Mouse (Mus musculus): Measurements from ENCODE around the gene Efs.
"Not testable (repeated sequence)": the region's sequence is repeated elsewhere in the genome, so short reads cannot be mapped to it uniquely, and the experiment has no call there.

Efs gene

DNA sequence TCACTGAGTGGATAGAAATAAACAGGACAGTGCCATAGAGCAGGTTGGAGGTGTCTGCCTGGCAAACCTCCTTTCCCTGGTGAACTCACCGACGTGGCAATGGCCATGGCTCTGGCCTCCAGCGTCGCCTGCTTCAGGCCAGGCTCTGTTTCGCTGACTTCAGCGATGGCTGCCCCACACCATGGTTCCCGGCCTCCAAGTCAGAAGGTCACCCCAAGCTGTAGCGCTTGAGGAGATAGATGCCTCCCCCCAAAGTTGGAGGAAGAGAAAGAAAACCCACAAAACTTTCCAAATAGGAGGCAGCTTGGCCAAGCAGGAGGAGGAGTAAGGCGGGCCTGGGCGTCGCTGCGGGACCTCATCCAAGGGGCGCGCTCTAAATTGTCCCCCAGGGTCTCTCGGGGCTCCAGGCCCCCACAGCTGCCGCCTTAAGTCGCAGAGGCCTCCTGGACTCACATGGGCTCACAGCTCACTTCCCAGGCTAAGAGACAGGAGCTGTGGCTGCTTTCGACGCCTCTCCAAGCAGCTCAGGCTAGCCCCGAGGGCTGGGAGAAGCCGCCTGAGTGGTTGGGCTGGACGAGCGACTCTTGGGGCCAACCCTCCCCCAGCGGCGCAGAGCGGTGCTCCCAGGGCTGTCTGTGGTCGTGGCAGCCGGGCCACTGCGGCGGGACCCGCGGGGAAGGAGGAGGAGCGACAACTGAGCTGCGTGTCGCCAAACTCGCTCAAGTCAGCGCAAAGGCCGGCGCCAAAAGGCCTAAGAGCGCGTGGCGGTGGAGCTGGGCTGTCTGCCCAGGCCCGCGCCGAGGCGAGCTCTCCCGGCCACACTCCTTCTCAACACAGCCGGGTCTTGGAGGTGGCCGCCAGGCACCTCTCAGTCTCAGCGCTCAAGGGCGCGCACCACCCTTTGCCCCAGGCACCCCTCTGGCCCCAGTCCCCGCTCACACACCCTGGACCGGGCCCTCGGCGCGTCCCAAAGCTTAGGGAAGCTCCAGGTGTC, at the start of gene Efs:
Efs (minus strand) TSS at position 778 of the 994 bp plus-strand sequence.
- DNase-seq (ENCODE audit: low spot score in 2 of 2): peak; percentile 41 to 45

DNA sequence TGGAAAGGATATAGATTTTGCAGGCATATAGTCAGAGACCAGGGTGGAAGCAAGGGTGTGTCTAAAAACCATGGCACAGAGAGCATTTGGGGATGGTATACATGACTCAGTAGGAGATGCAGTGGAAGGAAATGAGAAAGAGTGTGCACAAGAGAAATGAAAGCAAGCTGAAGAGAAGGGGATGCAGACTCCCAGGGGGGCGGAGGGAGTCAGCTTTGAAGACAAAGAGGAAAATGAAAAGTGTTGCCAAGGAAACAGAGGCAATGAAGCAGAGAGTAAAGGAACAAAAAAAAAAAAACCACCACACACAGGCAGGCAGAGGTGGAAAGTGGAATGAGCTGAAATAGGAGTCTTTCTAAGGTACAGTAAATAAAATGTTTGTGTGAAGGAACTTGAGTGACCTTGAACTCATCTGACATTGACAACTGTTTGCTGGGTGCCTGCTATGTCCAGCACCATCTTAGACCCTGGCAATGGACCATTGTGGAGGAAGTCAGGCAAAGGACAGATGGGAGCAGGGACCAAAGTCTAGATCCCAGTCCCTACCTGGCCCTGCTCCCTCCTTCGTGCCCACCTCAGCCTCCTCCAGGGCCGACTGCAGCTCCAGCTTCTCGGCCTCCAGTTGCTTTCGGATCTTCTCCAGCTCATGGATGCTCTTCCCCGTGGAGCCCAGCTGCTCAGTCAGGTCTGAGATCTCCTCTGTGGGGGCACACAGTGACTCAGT, 48.3 kb upstream of the Efs start:
- DNase-seq (ENCODE audit: low spot score in 2 of 2): peak in 1 of 2 experiments; percentile 21

DNA sequence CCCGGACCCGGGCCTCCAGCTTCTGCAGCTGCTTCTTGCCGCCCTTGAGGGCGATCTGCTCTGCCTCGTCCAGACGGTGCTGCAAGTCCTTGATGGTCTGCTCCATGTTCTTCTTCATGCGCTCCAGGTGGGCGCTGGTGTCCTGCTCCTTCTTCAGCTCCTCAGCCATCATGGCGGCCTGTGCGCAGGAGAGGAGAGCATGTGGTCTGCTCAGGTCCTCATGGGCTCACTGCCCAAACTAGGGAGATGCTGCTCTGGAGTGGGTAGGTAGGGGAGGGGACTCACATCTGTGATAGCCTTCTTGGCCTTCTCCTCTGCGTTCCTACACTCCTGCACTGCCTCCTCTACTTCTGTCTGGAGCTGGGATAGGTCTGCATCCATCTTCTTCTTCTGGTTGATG, 46.9 kb upstream of the Efs start:
- DNase-seq (ENCODE audit: low spot score in 2 of 2): not testable (repeated sequence)

DNA sequence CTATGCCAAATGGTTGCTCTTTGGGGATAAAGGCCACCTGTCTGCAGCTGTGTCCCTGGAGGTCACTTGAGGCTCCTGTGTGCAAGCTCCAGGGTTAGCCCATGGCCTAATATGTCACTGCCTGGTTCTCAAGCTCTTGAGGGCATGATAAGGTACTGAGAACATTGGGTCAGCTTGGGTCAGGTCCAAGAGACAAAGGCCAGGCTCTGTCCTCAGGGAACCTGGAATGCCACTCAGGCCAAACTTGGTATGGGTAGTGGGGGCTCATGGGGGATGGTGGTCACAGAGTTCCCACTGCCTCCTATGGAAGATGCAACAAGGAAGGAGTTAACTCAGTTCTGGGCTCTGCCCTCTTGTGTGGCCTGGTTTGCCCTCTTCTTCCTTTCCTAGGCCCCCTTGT, 42.4 kb upstream of the Efs start:
- no peak for DNase-seq (ENCODE audit: low spot score in 2 of 2)

DNA sequence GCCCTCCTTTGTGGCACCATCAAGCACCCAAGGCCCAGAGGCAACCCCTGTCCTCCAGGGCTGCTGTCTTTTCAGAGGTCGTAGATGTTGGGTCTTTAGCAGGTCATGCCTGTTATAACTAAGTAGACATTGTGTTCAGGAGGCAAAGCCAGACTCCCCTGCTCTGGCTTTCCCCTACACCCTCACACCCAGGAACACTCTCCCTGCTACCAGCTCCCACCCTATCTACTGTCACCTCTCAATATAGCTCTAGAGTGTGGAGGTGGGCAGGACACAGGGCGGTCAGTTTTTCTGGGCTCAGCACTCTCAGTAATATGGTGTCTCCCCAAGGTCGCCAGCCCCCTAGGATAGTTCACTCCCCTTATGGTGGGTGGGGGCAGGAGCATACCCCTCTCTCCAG, 41.9 kb upstream of the Efs start:
- no peak for DNase-seq (ENCODE audit: low spot score in 2 of 2)

DNA sequence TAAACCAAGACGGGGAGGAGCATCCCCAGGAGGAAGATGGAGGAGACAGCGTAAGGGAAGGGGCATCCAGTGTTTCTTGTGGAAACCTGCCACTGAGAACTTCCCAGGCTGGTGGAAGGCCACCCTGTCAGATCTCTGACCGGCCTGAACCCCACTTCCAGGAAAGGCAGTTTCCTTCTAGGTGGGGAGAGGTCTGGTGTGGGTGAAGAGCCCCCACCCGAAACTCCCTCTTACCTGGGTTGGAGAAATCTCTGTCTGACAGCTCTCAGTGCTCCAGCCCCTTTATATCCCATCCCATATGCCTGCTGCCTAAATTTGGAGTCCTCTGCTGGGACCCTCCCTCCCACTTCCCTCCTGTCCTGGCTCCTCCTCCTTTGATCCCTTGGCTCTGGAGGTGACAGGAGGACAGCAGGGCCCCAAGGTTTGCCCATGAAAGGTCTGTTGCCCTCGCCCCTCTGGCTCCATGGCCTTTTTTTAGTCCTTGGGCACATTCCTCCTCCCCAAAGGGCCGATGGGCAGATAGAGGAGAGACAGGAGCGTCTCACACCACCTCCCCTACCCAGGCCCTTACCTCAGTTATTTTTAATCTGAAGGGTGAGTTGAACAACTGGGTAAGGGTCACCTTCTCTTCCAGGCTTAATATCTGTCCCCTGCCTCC, 40.5 kb upstream of the Efs start, which contains the start of gene Myh6:
Myh6 (minus strand) TSS at position 608 of the 658 bp plus-strand sequence.
- no peak for DNase-seq (ENCODE audit: low spot score in 2 of 2)

DNA sequence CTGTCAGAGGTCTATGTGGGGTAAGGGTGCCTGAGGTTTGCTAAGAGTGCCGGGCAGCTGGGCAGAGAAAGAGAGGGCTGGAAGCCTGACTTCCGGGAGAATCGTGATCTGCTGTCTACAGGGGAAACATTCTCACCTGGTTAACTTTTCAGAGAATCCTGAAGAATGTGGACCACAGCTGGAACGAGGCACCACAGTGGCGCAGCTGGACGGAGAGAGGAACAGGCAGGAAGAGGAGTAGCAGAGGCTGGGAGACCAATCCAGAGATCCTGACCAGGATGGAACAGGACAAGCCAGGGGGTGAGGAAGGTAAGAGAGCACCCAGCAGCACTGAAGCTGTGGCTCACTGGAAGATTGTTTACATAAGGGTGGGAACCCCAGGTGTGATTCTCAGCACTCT, 39.7 kb upstream of the Efs start:
- no peak for DNase-seq (ENCODE audit: low spot score in 2 of 2)

DNA sequence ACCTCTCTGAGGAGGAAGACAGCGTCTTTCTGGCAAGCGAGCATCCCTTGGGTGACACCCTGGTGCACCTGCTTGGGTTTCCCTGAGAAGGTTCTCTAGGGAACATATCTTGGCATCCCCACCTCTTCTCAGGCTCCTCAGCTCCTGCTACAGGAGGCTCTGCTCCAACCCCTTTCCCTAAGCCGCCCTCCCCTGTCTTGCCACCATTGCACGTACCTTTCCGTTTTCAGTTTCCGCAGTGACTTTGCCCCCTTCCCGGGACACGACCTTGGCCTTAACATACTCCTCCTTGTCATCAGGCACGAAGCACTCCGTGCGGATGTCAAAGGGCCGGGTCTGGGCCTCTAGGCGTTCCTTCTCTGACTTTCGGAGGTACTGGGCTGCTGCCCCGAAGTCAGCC, 39.1 kb upstream of the Efs start:
- no peak for DNase-seq (ENCODE audit: low spot score in 2 of 2)

DNA sequence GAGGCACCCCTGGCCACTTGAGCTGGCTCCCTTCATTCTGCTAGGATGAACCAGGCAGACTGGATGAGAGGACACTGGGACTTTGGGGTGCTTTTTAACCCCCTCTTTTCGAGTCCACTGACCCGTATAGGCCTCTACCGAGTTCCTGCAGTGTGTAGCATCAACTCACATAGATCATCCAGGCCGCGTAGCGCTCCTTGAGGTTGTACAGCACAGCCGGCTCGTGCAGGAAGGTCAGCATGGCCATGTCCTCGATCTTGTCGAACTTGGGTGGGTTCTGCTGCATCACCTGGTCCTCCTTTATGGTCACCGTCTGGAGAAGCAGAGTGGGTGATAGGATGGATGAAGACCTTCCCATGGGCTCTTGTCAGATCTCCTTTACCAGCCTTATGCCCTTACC, 37.8 kb upstream of the Efs start:
- DNase-seq (ENCODE audit: low spot score in 2 of 2): no peak

DNA sequence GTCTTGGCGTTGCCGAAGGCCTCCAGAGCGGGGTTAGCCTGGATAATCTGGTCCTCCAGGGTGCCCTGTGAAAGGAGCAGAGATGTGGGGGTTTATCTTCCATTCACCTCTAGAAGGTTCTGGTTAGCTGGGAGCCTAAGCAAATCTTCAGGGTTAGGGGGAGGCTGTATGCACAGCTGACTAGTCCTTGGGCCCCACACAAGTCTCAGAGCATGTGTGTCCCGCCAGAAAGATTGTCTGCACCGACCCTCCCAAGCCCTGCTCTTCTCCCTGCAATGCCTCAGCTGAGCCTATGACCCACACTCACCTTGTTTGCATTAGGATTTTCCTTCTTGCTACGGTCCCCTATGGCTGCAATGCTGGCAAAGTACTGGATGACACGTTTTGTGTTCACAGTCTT, 36.8 kb upstream of the Efs start:
- DNase-seq (ENCODE audit: low spot score in 2 of 2): no peak

DNA sequence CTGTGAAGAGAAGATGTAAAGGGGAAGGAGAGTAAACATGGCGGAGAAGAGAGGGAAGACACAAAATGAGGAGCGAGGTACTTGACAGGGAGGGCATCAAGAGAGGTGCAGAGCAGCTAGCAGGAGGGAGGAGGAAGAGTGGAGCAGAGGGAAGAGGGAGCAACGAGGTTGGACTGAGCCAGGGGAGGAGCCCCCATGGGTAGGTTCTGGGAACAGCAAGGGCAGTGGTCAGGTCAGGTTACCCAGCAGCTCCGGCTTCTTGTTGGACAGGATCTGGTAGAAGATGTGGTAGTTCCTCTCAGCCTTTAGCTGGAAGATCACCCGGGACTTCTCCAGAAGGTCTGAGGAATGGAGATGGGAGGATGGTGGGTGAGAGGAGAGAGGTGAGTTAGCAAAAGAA, 35.6 kb upstream of the Efs start:
- DNase-seq (ENCODE audit: low spot score in 2 of 2): no peak

DNA sequence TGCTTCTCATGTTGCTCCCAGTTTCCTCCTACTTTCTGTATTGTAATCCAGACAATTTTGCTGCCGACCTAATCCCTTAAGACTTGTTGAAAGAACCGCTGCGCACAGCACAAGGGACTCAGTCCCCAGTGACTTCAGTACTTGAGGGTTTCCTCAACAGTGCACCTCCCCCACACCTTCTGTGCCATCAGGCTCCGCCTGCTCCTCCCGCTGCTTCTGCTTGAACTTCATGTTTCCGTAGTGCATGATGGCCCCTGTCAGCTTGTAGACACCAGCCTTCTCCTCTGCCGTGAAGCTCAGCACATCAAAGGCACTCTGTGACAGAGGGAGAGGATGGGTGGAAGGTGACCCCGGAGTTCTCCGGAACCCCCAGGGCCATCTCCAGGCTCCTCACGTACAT, 34.8 kb upstream of the Efs start:
- peak in 1 of 2 experiments; percentile 34 for DNase-seq (ENCODE audit: low spot score in 2 of 2)

DNA sequence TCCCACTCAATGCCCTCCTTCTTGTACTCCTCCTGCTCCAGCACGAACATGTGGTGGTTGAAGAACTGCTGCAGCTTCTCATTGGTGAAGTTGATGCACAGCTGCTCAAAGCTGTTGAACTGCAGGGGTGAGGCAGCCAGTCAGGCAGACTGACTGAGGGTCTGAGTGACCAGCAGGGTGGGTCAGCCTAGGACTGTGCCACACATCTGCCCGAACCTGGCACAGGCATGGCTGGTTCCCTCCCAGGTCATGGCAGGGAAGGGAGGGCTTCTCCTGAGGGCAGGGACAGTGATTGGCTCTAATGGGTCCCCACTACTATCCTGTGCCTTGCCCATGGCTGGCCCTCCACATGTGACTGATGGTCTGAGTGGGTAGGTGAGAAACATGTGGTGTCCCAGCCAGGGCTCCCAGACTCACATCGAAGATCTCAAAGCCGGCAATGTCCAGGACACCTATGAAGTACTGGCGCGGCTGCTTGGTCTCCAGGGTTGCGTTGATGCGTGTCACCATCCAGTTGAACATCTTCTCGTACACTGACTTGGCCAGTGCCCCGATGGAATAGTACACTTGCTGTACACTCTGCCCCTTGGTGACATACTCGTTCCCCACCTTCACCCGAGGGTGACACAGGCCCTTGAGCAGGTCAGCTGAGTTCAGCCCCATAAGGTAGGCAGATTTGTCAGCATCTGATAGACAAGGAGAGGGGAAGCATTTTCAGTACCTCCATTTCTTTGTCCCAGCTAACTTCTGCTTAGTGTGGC, 34.1 kb upstream of the Efs start:
- DNase-seq (ENCODE audit: low spot score in 2 of 2): not testable (repeated sequence)

DNA sequence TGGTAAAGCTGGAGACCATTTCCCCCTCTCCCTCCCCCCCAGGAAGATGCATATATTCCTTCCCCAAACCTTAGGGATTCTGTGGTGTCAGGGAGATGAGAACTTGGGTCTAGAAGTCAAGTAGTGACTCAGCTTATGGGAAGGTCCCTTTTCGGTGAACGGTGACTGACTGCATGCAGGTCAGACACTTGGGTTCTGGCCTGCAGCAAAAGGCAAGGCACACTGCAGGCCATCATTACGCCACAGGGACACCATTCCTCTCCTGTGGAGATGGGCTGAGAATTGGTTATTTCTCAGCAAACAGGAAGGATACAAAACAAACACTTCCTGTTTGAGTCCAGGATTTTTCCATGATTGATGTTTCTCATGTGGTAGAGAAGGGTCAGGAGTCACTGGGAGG, 33.3 kb upstream of the Efs start:
- DNase-seq (ENCODE audit: low spot score in 2 of 2): no peak

DNA sequence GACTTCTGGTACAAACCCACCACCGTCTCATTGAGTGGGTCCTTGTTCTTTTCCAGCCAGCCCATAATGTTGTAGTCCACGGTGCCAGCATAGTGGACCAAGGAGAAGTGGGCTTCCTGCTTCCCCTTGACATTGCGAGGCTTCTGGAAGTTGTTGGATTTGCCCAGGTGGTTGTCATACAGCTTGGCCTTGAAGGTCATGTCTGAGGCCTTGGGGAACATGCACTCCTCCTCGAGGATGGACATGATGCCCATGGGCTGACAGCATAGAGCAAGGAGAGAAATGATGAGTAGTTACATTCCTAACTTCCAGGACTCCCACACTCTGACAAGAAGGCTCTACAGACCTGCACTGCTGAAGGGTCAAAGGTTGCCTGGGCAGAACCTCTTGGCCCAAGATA, 32.6 kb upstream of the Efs start:
- DNase-seq (ENCODE audit: low spot score in 2 of 2): no peak

DNA sequence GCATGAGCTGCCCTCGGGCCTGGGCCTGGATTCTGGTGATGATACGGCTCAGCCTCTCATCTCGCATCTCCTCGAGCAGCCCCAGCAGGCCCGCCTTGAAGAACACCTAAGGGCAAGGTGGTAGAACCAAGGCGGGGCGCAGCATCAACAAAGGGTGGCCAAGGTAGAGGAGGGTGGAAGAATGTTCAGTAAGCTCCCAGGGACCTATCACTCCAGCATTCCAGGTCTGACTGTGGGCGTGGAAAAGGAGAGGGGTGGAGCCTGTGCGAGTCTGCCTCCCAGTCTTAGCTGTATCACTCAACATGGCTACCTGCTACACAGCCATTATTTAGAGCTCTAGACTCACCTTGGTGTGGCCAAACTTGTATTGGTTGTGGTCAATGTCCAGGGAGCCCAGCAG, 30.6 kb upstream of the Efs start:
- DNase-seq (ENCODE audit: low spot score in 2 of 2): no peak

DNA sequence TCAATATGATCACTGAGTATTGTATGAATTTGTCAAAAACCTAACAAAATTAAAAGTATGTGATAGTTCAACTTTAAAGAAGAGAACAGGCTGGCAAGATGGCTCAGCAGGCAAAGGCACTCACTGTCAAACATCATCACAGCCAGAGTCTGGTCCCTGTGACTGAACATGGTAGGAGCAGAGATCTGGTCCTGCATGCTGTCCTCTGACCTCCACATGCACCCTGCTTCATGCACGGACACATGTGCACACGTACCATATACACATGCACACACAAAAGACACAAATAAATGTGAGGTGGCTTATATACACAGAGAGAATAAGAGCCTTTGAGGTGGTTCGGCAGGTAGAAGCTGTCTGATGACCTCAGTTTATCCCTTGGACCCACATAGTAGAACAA, 29.6 kb upstream of the Efs start:
- DNase-seq (ENCODE audit: low spot score in 2 of 2): no peak

DNA sequence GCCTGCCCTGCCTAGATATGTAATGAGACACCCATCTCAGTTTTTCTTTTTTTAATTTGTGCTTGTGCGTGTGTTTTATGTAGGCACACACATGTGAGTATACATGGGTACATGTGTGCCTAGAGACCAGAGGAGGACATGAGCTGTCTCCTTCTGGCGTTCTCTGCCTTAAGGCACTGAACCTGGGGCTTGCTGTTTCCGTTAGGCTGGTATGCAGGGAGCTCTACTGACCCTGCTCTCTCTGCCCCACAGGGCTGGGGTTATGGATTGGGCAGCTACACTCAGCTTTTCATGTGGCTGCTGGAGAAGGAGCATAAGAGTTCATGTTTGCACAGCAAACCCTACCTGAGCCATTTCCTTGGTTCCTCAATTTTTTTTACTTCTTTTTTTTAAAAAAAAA, 28.5 kb upstream of the Efs start:
- no peak for DNase-seq (ENCODE audit: low spot score in 2 of 2)

DNA sequence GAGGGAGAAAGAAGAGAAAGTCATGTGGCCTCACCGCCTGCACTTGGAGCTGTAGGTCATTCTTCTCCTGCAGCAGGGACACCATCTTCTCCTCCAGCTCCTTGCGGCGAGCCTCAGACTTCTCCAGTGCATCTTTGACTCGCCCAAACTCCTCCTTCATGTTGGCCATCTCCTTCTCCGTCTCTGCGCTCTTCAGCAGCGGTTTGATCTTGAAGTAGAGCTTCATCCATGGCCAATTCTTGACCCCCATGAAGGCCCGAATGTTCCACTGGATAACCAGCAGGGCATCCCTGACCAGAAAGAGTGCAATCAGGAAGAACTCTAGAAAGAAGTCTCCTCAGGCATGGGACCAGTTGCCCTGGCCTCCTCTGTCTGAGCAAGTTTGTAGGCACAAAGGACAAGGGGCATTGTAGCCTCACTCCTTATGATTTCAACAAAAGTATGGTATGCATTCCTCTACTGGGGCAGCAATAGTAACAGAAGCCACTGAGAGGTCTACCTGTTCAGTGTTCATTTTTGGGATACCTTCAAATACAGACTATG, 27.8 kb upstream of the Efs start:
- DNase-seq (ENCODE audit: low spot score in 2 of 2): no peak

DNA sequence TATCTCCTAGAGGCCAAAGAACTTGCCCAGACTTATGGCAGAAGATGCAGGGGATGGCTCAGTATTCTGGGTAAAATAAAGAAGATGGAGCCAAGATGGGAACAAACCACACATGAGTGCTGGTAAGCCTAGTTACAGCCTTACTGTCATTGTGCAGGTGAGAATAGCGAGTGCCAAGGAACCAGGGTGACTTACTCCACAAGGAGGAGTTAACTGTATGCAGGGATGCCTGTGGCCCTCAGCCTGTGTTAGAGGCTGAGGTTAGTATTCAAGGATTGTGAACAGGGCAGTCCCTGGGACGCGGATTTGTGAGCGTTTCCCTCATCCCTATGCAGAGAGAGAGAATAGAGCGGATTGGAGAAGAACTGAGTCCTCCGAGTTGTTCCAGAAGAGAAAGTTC, 25.7 kb upstream of the Efs start:
- DNase-seq (ENCODE audit: low spot score in 2 of 2): no peak

DNA sequence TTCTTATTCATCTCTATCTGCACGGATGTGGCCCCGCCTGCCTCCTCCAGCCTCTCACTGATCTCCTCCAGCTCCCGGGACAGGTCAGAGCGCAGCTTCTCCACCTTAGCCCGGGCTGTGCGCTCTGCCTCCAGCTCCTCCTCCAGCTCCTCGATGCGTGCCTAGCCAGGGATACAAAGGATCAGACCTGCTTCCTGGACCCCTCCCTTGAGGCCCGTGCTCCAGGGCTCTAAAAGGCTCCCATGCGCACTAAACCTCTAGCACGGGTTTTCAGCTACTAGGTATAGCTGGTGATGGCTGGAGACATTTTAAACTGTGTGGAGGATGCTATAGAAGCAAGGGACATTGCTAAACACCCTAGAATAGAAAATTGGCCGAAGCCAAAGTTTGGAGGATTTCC, 24.6 kb upstream of the Efs start:
- no peak for DNase-seq (ENCODE audit: low spot score in 2 of 2)
